Mouse (Mus musculus) adrenal gland, postnatal 14 days (tissue): Measurements from ENCODE around the gene Btbd35f13. TPM values are rescaled to one million over a fixed set of nuclear protein-coding genes. Genes with fewer than 3 reads are reported as not detected.
"Not testable (repeated sequence)": the region's sequence is repeated elsewhere in the genome, so short reads cannot be mapped to it uniquely, and the experiment has no call there.

Source experiments
- DNase-seq: peaks from one replicate; pipeline ENCODE4 v3.0.0; 2021; ENCODE audit warnings: mixed read lengths
- long read RNA-seq, 2 experiments: library from polyadenylated mRNA; stranded (forward); transcript quantifications; one replicate each; pipeline ENCODE4 v2.0.0; 2021
- total RNA-seq: library from RNA; stranded (reverse); gene quantifications from 2 replicates; pipeline ENCODE4 v1.2.3, GENCODE M21; 2021

Gene Btbd35f13
- total RNA-seq: not detected in 2 replicates
- long read RNA-seq, experiment 1: 0 reads
- long read RNA-seq, experiment 2: 0 reads

DNA sequence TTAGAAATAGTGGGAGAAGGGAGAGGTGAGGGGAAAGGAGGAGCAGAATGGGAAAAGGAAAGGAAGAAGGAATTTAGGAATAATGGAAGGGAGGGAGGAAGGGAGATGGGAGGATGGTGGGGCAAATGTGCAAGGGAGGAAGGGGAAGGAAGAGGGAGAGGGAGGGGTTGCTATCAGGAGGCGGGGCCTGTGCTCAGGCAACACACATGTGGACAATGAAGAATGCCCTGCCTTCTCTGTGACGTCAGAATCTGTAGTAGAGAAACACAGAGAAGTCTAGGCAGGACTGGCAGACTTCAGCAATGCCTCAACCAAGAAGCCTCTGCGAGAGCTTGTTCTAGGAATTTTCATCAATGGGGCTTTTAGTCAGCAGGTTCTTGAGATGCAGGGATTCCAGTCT is at the start of gene Btbd35f13:
Btbd35f13 (plus strand) TSS at position 301 of the 400 bp plus-strand sequence.
- DNase-seq: not testable (repeated sequence)

DNA sequence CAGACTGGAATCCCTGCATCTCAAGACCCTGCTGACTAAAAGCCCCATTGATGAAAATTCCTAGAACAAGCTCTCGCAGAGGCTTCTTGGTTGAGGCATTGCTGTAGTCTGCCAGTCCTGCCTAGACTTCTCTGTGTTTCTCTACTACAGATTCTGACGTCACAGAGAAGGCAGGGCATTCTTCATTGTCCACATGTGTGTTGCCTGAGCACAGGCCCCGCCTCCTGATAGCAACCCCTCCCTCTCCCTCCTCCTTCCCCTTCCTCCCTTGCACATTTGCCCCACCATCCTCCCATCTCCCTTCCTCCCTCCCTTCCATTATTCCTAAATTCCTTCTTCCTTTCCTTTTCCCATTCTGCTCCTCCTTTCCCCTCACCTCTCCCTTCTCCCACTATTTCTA is 45.3 kb downstream of the Btbd35f13 start, which contains the start of gene Btbd35f14:
Btbd35f14 (minus strand) TSS at position 101 of the 400 bp plus-strand sequence.
- DNase-seq: not testable (repeated sequence)

Other genes with a start within 250 kb of the Btbd35f13 start
- not detected in 2 replicates for gene Btbd35f15, start 79.9 kb upstream of the Btbd35f13 start, total RNA-seq
- gene Btbd35f14, start 45.2 kb downstream of the Btbd35f13 start, total RNA-seq: not detected in 2 replicates